Mouse (Mus musculus) lung, postnatal 0 days (tissue): ENCODE measurements at regions not wholly inside any gene's neighbourhood (a gene's known extent, or its start where the extent isn't known, plus 50 kb on each side); places are given as distances from the start of the nearest gene placed in this dataset.

ENCODE experiments used
- ATAC-seq: fragments of 200-750 bp; cut with Nextera tagmentation; 2 replicates; pipeline ENCODE4 v1.8.0; 2017; ENCODE audit warnings: moderate library complexity
- DNase-seq: peaks from one replicate; pipeline ENCODE4 v3.0.0-alpha.2; 2016; ENCODE audit warnings: low spot score
- H3K27ac ChIP-seq: fragments of 300-500 bp; sonication (generic); 2 replicates; pipeline ENCODE4 v1.5.1; 2014; ENCODE audit warnings: antibody characterized with exemption, mild to moderate bottlenecking, low read length, mixed read lengths
- H3K27me3 ChIP-seq: fragments of 300-500 bp; sonication (generic); replicated peaks from 2 replicates; pipeline ENCODE4 v1.6.1; 2014; ENCODE audit warnings: low read length, mixed read lengths; ENCODE audit not compliant: insufficient read depth
- H3K36me3 ChIP-seq: fragments of 300-500 bp; sonication (generic); 2 replicates; pipeline ENCODE4 v1.6.1; 2014; ENCODE audit warnings: low read length, mixed read lengths; ENCODE audit not compliant: insufficient read depth
- H3K4me1 ChIP-seq: fragments of 300-500 bp; sonication (generic); 2 replicates; pipeline ENCODE4 v1.6.1; 2014; ENCODE audit warnings: antibody characterized with exemption, low read depth, low read length, mixed read lengths; ENCODE audit not compliant: insufficient read depth
- H3K4me2 ChIP-seq: fragments of 300-500 bp; sonication (generic); replicated peaks from 2 replicates; pipeline ENCODE4 v1.6.1; 2014; ENCODE audit warnings: low read depth, mild to moderate bottlenecking, low read length, moderate library complexity, mixed read lengths
- H3K4me3 ChIP-seq: fragments of 300-500 bp; sonication (generic); 2 replicates; pipeline ENCODE4 v1.5.1; 2014; ENCODE audit warnings: low read depth, low read length
- H3K9ac ChIP-seq: fragments of 300-500 bp; sonication (generic); replicated peaks from 2 replicates; pipeline ENCODE4 v1.6.1; 2014; ENCODE audit warnings: low read depth, mild to moderate bottlenecking
- H3K9me3 ChIP-seq: fragments of 300-500 bp; sonication (generic); 2 replicates; pipeline ENCODE4 v1.6.1; 2016; ENCODE audit warnings: low read length, mixed read lengths
- CTCF ChIP-seq: IDR thresholded peaks from 2 replicates; pipeline ENCODE4 v1.5.1; 2016; ENCODE audit warnings: antibody characterized with exemption, mild to moderate bottlenecking
- EP300 ChIP-seq: IDR thresholded peaks from 2 replicates; pipeline ENCODE4 v1.6.1; 2016; ENCODE audit warnings: antibody characterized with exemption, mild to moderate bottlenecking, control low read depth
- WGBS: fragments of 180-500 bp; shearing (Covaris S2); extraction: QIAGEN DNeasy Blood & Tissue Kit; methylation state at CpG from one replicate; pipeline ENCODE4 v1.1.7; 2014; 5-methylcytosine and 5-hydroxymethylcytosine counted together

DNA sequence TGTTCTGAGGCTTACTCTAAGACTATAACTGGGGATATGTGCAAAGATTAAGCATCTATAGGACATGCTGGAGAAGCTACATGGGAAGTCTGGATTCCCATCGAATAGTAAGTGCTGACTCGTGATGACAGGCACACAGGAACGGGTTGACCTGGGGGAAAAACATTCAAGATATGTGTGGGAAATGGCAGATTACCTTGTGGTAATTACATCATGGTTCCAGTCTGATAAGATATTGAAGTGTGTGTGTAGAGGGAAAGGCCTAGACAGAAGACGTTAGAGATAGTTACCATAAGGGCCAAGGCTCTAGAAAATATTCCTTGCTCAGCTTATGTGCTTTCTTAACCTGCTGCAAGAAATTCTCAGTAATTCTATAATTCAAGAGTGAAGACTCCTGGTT lies 57.5 kb upstream of the Acan start:
- H3K4me1 ChIP-seq: no peaks in the 10 kb centered on the region
- H3K9ac ChIP-seq: no peak overlapping the region
- no peak overlapping the region for H3K27ac ChIP-seq
- TF ChIP-seq CTCF (no peak), EP300 (no peak)
- H3K9me3 ChIP-seq: no peaks in the 10 kb centered on the region
- no peak for DNase-seq
- 57% methylated on average over 4 of the region's 4 CpGs for WGBS
- no peaks in the 10 kb centered on the region for H3K27me3 ChIP-seq
- no peak overlapping the region for H3K4me2 ChIP-seq
- H3K4me3 ChIP-seq: no peak overlapping the region
- no peaks in the 10 kb centered on the region for H3K36me3 ChIP-seq
- ATAC-seq: no peak
